ENCODE assay signal across 22 mouse cellular contexts in genomic region chr13:110584765-110585164, GRCm38 (mm10).
A peak's percentile ranks its signal among the peaks of the same experiment; 100 is the strongest.
DNase-seq lines count a peak whose midpoint lies in the region; ATAC-seq lines count a peak whose summit lies in the region.
"Had no signal": no experiment of that assay in that cellular context is flagged by ENCODE, and none has a peak within 500 bp of the region (broad histone marks: within the 10 kb centered on the region; RNA-seq: fewer than 3 reads in every experiment).

No protein-coding gene starts in this region.

- no peak overlapping the region for H3K9ac ChIP-seq in forebrain, embryonic 11.5 days (ENCODE audit: low read length)
- H3K9ac ChIP-seq in midbrain, embryonic 15.5 days = no peak overlapping the region
- no peak overlapping the region for H3K9ac ChIP-seq in midbrain, embryonic 13.5 days (replicated peaks)
- H3K9ac ChIP-seq in forebrain, embryonic 15.5 days (replicated peaks) = no peak overlapping the region
- H3K9ac ChIP-seq: embryonic facial prominence, embryonic 13.5 days; hindbrain, embryonic 13.5 days had no signal

- peak; percentile 53; the same call in 1 of the 2 replicates for ATAC-seq in forebrain, embryonic 11.5 days (replicated peaks; ENCODE audit: low FRiP score)
- peak; percentile 48; the same call in 1 of the 2 replicates for ATAC-seq in midbrain, embryonic 15.5 days (replicated peaks)
- no peak for ATAC-seq in midbrain, embryonic 13.5 days
- 0 out of 2 replicates have a peak, but pooled peaks have one; percentile 19 for ATAC-seq in forebrain, embryonic 15.5 days (replicated peaks)
- ATAC-seq: CD4-positive, CD25-positive, alpha-beta regulatory T cell, adult 4 months; hindbrain, postnatal 0 days had no signal

- H3K27ac ChIP-seq in forebrain, embryonic 11.5 days (ENCODE audit: low read depth, low read length) = no peak overlapping the region
- H3K27ac ChIP-seq in forebrain, embryonic 10.5 days = no peak overlapping the region
- H3K27ac ChIP-seq in midbrain, embryonic 15.5 days = no peak overlapping the region
- H3K27ac ChIP-seq in midbrain, embryonic 13.5 days = no peak overlapping the region
- H3K27ac ChIP-seq in forebrain, embryonic 15.5 days (replicated peaks) = no peak overlapping the region
- H3K27ac ChIP-seq: embryonic facial prominence, embryonic 13.5 days; heart, embryonic 10.5 days; hindbrain, embryonic 13.5 days; hindbrain, postnatal 0 days had no signal

- no peaks in the 10 kb centered on the region for H3K4me1 ChIP-seq in forebrain, embryonic 11.5 days (replicated peaks; ENCODE audit: control insufficient read depth, insufficient read depth, low read length)
- no peaks in the 10 kb centered on the region for H3K4me1 ChIP-seq in forebrain, embryonic 10.5 days
- no peaks in the 10 kb centered on the region for H3K4me1 ChIP-seq in midbrain, embryonic 15.5 days
- no peaks in the 10 kb centered on the region for H3K4me1 ChIP-seq in midbrain, embryonic 13.5 days (replicated peaks)
- peaks cover 11% of the 10 kb centered on the region for H3K4me1 ChIP-seq in forebrain, embryonic 15.5 days
- H3K4me1 ChIP-seq: heart, embryonic 10.5 days; hindbrain, embryonic 13.5 days had no signal

- H3K9me3 ChIP-seq in forebrain, embryonic 11.5 days (ENCODE audit: control insufficient read depth, low read length) = no peaks in the 10 kb centered on the region
- H3K9me3 ChIP-seq in forebrain, embryonic 10.5 days = no peaks in the 10 kb centered on the region
- H3K9me3 ChIP-seq in midbrain, embryonic 15.5 days = no peaks in the 10 kb centered on the region
- no peaks in the 10 kb centered on the region for H3K9me3 ChIP-seq in midbrain, embryonic 13.5 days
- no peaks in the 10 kb centered on the region for H3K9me3 ChIP-seq in forebrain, embryonic 15.5 days
- H3K9me3 ChIP-seq: embryonic facial prominence, embryonic 13.5 days; G1E; heart, embryonic 10.5 days; hindbrain, embryonic 13.5 days had no signal

- no peaks in the 10 kb centered on the region for H3K27me3 ChIP-seq in forebrain, embryonic 11.5 days (ENCODE audit: control insufficient read depth, insufficient read depth, low read length)
- no peaks in the 10 kb centered on the region for H3K27me3 ChIP-seq in forebrain, embryonic 10.5 days (ENCODE audit: poor library complexity, severe bottlenecking)
- H3K27me3 ChIP-seq in midbrain, embryonic 15.5 days (replicated peaks) = no peaks in the 10 kb centered on the region
- no peaks in the 10 kb centered on the region for H3K27me3 ChIP-seq in midbrain, embryonic 13.5 days
- H3K27me3 ChIP-seq in forebrain, embryonic 15.5 days = no peaks in the 10 kb centered on the region
- H3K27me3 ChIP-seq: embryonic facial prominence, embryonic 13.5 days; hindbrain, embryonic 13.5 days had no signal

- H3K36me3 ChIP-seq in forebrain, embryonic 11.5 days (ENCODE audit: control insufficient read depth, insufficient read depth, low read length) = no peaks in the 10 kb centered on the region
- no peaks in the 10 kb centered on the region for H3K36me3 ChIP-seq in forebrain, embryonic 10.5 days (replicated peaks)
- H3K36me3 ChIP-seq in midbrain, embryonic 15.5 days (replicated peaks) = no peaks in the 10 kb centered on the region
- no peaks in the 10 kb centered on the region for H3K36me3 ChIP-seq in midbrain, embryonic 13.5 days
- H3K36me3 ChIP-seq in forebrain, embryonic 15.5 days = no peaks in the 10 kb centered on the region
- H3K36me3 ChIP-seq: embryonic facial prominence, embryonic 13.5 days; G1E; heart, embryonic 10.5 days; hindbrain, embryonic 13.5 days had no signal

- DNase-seq in forebrain, embryonic 11.5 days (ENCODE audit: low spot score) = no peak
- DNase-seq in forebrain, embryonic 10.5 days (ENCODE audit: extremely low spot score, low spot score) = no peak
- DNase-seq in ovary, postnatal 36 days (ENCODE audit: low spot score) = no peak
- no peak for DNase-seq in neural tube, embryonic 10.5 days (ENCODE audit: extremely low spot score, low spot score)
- DNase-seq: adrenal gland, adult 8-10 months; B cell, adult 2 months; cerebellum, adult 11-12 months; cerebellum, adult 9-10 months; cerebellum, postnatal 25 days; gastrocnemius, postnatal 36 days; heart, adult 11 months; heart, postnatal 10 days; kidney, adult 11 months had no signal

- no peak overlapping the region for H3K4me3 ChIP-seq in forebrain, embryonic 11.5 days (ENCODE audit: low read depth, low read length)
- H3K4me3 ChIP-seq in forebrain, embryonic 10.5 days = no peak overlapping the region
- no peak overlapping the region for H3K4me3 ChIP-seq in midbrain, embryonic 15.5 days
- no peak overlapping the region for H3K4me3 ChIP-seq in midbrain, embryonic 13.5 days (replicated peaks)
- no peak overlapping the region for H3K4me3 ChIP-seq in forebrain, embryonic 15.5 days
- H3K4me3 ChIP-seq: embryonic facial prominence, embryonic 13.5 days; heart, embryonic 10.5 days; hindbrain, embryonic 13.5 days had no signal

- no peak overlapping the region for H3K4me2 ChIP-seq in forebrain, embryonic 11.5 days (ENCODE audit: low read depth, low read length, severe bottlenecking)
- no peak overlapping the region for H3K4me2 ChIP-seq in midbrain, embryonic 15.5 days
- H3K4me2 ChIP-seq in midbrain, embryonic 13.5 days (replicated peaks) = no peak overlapping the region
- H3K4me2 ChIP-seq in forebrain, embryonic 15.5 days (replicated peaks) = no peak overlapping the region
- H3K4me2 ChIP-seq: embryonic facial prominence, embryonic 13.5 days; hindbrain, embryonic 13.5 days had no signal

- 73% methylated on average over 10 of the region's 10 CpGs for whole genome bisulfite sequencing in forebrain, embryonic 11.5 days
- 90% methylated on average over 10 of the region's 10 CpGs for WGBS in forebrain, embryonic 10.5 days
- WGBS in midbrain, embryonic 15.5 days = 64% methylated on average over 10 of the region's 10 CpGs
- WGBS in midbrain, embryonic 13.5 days = 75% methylated on average over 10 of the region's 10 CpGs
- 37% methylated on average over 10 of the region's 10 CpGs for WGBS in forebrain, embryonic 15.5 days
